Mouse (Mus musculus) ES-Bruce4 (cell line): ENCODE data around the gene Ctnna3. TPM values are rescaled to one million over a fixed set of nuclear protein-coding genes. Genes with fewer than 3 reads are reported as not detected.

Experiments used
- H3K27ac ChIP-seq: 2 replicates; pipeline ENCODE4 v1.5.1; 2012; ENCODE audit warnings: low read length, inconsistent platforms; ENCODE audit not compliant: insufficient read depth
- H3K27me3 ChIP-seq: 2 replicates; pipeline ENCODE4 v1.6.1; 2012; ENCODE audit warnings: mild to moderate bottlenecking, low read length, inconsistent platforms; ENCODE audit not compliant: control insufficient read depth, poor library complexity, insufficient read depth, severe bottlenecking
- H3K36me3 ChIP-seq: 2 replicates; pipeline ENCODE4 v1.6.1; 2012; ENCODE audit warnings: inconsistent platforms, mild to moderate bottlenecking, low read length, moderate library complexity; ENCODE audit not compliant: control insufficient read depth, poor library complexity, insufficient read depth, severe bottlenecking
- H3K4me1 ChIP-seq: one replicate; pipeline ENCODE4 v1.8.1; 2011; ENCODE audit warnings: low read length; ENCODE audit not compliant: control insufficient read depth, insufficient read depth
- H3K4me3 ChIP-seq: 2 replicates; pipeline ENCODE4 v1.5.1; 2011; ENCODE audit warnings: low read depth, mild to moderate bottlenecking, low read length
- H3K9ac ChIP-seq: 2 replicates; pipeline ENCODE4 v1.6.1; 2012; ENCODE audit warnings: low read depth, mild to moderate bottlenecking, inconsistent platforms; ENCODE audit not compliant: poor library complexity, severe bottlenecking
- H3K9me3 ChIP-seq: replicated peaks from 2 replicates; pipeline ENCODE4 v1.6.1; 2012; ENCODE audit warnings: mild to moderate bottlenecking, low read length, inconsistent platforms; ENCODE audit not compliant: control insufficient read depth, poor library complexity, insufficient read depth, severe bottlenecking
- CTCF ChIP-seq: IDR thresholded peaks from one replicate; pipeline ENCODE4 v1.8.1; 2011; ENCODE audit warnings: low read depth, low read length
- EP300 ChIP-seq: IDR thresholded peaks from 2 replicates; pipeline ENCODE4 v1.6.1; 2011; ENCODE audit warnings: low read depth, low read length; ENCODE audit not compliant: insufficient read depth
- POLR2A ChIP-seq: IDR thresholded peaks from one replicate; pipeline ENCODE4 v1.8.1; 2011; ENCODE audit warnings: low read length; ENCODE audit not compliant: insufficient read depth
- polyA plus RNA-seq: library from polyadenylated mRNA; stranded (reverse); fragments of >200 nt; gene quantifications from 2 replicates; pipeline ENCODE4 v1.2.4, GENCODE M21; 2011; ENCODE audit warnings: low read depth; ENCODE audit not compliant: missing spikeins, insufficient read depth, insufficient read length

Ctnna3 gene
- polyA plus RNA-seq, 1 experiment: not detected

DNA sequence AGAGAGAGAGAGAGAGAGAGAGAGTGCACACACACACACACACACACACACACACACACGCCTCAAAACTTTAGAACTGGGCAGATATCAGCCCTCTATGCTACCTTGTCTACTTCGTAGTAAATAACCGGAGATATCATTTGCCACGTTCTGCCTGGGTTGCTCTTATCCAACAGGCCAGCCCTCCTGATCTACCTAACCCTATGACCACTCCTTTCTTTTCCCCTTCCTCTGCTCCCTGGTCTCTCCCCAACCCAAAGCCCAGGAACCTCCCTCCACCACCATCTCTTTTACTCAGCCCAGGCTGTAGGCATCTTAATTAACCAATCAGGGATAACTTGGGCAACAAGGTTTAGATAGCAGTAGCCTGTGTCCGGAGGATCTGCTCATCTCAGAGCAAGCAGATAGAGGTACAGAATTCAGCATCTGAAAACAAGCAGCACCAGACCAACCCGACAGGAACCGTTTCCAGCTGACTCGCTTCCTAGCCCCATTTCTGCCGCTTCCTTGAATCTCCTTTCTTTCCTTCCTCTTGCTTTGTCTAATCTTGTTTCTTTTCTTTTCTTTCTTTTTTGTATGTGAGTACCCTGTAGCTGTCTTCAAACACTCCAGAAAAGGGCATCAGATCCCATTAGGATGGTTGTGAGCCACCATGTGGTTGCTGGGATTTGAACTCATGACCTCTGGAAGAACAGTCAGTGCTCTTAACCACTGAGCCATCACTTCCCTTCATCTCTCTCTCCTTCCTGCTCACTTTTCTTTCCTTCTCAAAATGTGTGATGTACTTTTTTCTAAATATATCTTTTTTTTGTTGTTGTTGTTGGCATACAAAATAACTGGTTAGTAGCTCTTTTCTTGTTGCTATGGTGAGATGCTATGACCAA is 6.1 kb upstream of the Ctnna3 start:
- no peak overlapping the region for H3K4me3 ChIP-seq
- H3K9me3 ChIP-seq: no peaks in the 10 kb centered on the region
- no peak overlapping the region for H3K27ac ChIP-seq
- H3K9ac ChIP-seq: no peak overlapping the region
- no peaks in the 10 kb centered on the region for H3K27me3 ChIP-seq
- no peak for TF ChIP-seq CTCF
- H3K4me1 ChIP-seq: no peaks in the 10 kb centered on the region
- H3K36me3 ChIP-seq: no peaks in the 10 kb centered on the region

DNA sequence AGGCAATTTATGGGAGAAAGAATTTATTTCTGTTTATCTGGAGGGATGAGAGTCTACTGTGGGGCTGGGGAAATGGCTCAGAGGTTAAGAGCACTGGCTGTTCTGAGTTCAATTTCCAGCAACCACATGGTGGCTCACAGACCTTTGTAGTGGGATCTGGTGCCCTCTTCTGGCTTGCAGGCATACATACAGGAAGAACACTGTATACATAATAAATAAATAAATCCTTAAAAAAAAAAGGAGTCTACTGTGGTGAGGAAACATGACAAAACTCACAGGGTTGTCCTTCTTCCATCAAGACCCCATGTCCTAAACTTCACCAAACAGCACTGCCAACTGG is 5.5 kb upstream of the Ctnna3 start:
- H3K9ac ChIP-seq: no peak overlapping the region
- no peaks in the 10 kb centered on the region for H3K27me3 ChIP-seq
- no peak for TF ChIP-seq POLR2A
- TF ChIP-seq CTCF: peak; percentile 40
- H3K27ac ChIP-seq: no peak overlapping the region
- no peaks in the 10 kb centered on the region for H3K4me1 ChIP-seq
- no peaks in the 10 kb centered on the region for H3K36me3 ChIP-seq
- H3K4me3 ChIP-seq: no peak overlapping the region
- no peaks in the 10 kb centered on the region for H3K9me3 ChIP-seq

DNA sequence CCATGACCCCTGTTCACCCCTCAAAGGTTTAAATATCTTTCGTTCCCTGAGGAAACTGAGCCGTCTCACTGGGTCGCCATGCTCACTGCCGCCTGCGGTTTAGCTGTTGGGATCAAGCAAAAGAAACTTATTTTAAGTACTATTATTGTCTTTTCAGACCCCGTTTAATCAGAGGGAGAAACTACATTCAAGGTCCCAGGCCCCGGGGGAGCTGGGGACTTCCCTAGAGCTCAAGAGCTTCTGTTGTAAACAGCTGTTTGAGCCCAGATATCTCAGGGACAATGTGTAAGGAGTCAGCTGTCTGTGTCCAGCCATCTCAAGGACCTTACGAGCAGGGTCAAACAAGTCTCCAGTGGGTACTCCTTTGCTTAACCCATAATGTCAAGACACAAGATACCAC is 2.8 kb upstream of the Ctnna3 start:
- Histone ChIP-seq H3K36me3 (no peaks in the 10 kb centered on the region), H3K4me1 (no peaks in the 10 kb centered on the region), H3K27ac (no peak overlapping the region), H3K4me3 (no peak overlapping the region), H3K9ac (no peak overlapping the region), H3K9me3 (no peaks in the 10 kb centered on the region), H3K27me3 (no peaks in the 10 kb centered on the region)
- no peak for TF ChIP-seq EP300
- no peak for TF ChIP-seq POLR2A
- no peak for TF ChIP-seq CTCF

DNA sequence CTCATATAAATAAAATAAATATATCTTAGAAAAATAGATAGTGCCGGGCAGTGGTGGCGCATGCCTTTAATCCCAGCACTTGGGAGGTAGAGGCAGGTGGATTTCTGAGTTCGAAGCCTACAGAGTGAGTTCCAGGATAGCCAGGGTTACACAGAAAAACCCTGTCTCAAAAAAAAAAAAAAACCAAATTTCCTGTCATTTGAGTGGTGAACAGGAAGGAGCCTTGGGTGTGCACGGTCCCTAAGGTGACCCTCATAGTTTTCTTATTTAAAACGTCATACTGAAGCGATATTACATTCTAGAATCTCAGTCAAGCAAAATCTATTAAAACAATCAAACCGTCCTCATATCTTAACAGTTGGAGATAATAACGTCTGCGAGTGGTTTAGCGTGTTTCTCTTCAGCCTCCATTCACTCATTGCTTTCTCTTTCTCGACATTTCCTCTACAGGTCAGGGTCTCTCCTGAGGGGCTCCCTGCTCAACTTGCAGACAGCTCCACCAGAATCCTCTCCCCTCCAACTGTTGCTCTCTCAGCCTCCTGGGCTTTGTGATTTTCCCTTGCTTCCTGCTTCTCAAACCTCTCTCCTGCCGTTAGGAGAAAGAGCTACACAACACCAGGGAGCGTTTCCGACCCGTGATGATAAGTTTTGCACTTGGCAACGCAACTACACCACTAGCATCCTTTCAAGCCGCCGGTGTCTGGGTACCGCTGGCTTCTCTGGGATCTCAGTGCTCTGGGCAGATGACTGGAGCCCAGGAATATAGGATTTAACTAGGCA is 1.5 kb upstream of the Ctnna3 start:
- Histone ChIP-seq H3K9ac (peak overlapping the region; percentile 72), H3K27me3 (no peaks in the 10 kb centered on the region), H3K4me3 (peak overlapping the region; percentile 57), H3K4me1 (no peaks in the 10 kb centered on the region), H3K36me3 (no peaks in the 10 kb centered on the region), H3K27ac (no peak overlapping the region), H3K9me3 (no peaks in the 10 kb centered on the region)
- TF ChIP-seq POLR2A: no peak
- no peak for TF ChIP-seq CTCF
- no peak for TF ChIP-seq EP300

DNA sequence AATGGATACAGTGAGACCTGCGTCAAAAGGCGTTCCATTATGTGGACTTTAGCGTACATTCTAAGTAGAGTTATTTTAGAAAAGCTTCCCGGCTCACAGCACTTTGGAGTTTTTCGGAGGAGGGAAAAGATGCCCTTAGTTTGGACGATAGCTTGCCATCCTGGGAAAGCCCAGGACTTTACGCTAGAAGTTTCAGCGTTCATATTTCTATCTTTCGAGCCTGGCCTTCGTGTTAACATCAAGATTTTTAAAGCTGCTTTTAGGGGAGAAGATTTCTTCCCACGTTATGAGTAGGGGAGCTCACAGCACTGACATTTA is 916 bp upstream of the Ctnna3 start:
- peak overlapping the region; percentile 57 for H3K4me3 ChIP-seq
- TF ChIP-seq POLR2A: no peak
- no peak for TF ChIP-seq EP300
- TF ChIP-seq CTCF: no peak
- no peak overlapping the region for H3K27ac ChIP-seq
- H3K36me3 ChIP-seq: no peaks in the 10 kb centered on the region
- no peaks in the 10 kb centered on the region for H3K9me3 ChIP-seq
- no peaks in the 10 kb centered on the region for H3K27me3 ChIP-seq
- H3K4me1 ChIP-seq: no peaks in the 10 kb centered on the region
- peak overlapping the region; percentile 72 for H3K9ac ChIP-seq

DNA sequence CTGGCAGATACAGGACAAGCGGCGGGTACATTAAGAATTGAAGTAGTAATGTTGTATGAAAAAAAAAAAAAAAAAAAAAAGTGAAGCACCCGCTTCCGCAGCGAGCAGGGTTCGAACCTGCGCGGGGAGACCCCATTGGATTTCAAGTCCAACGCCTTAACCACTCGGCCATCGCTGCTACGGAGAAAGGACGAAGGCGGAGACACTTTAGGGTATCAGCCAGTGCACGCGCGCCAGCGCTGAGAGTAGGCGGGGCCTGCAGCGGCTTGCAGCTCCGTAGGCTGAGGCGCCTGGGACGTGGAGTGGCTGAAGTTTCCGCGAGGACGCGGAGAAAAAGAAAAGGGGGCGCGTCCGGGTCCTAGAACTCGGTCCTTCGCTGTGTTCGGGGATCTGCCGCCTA is 518 bp upstream of the Ctnna3 start:
- H3K9me3 ChIP-seq: no peaks in the 10 kb centered on the region
- TF ChIP-seq POLR2A: no peak
- TF ChIP-seq EP300: 0 out of 2 replicates have a peak, but pooled peaks have one; percentile 66
- peak overlapping the region; percentile 81 for H3K9ac ChIP-seq
- no peaks in the 10 kb centered on the region for H3K36me3 ChIP-seq
- peak overlapping the region; percentile 84 for H3K4me3 ChIP-seq
- H3K4me1 ChIP-seq: no peaks in the 10 kb centered on the region
- H3K27me3 ChIP-seq: no peaks in the 10 kb centered on the region
- H3K27ac ChIP-seq: no peak overlapping the region
